Mouse (Mus musculus) heart, postnatal 10 days (tissue): Measurements from ENCODE around the gene Tprg. TPM values are rescaled to one million over a fixed set of nuclear protein-coding genes. Genes with fewer than 3 reads are reported as not detected.
A peak's percentile ranks its signal among the peaks of the same experiment; 100 is the strongest.

Experiments
- DNase-seq, 2 experiments: peaks; one replicate each; pipeline ENCODE4 v3.0.0; 2021
- intact Hi-C: fragments of 180-260 bp; cut with DNase I; formaldehyde crosslinking; loops from one replicate; pipeline ENCODE4 v1.15.1; 2025
- total RNA-seq, 2 experiments: library from RNA; stranded (reverse); gene quantifications; 2 replicates each; pipeline ENCODE4 v1.2.3; 2021

Tprg gene
- total RNA-seq = not detected

GRCm38 (mm10) chr16:25286517-25286916, at the start of gene Tprg:
Tprg (plus strand) TSS chr16:25286817.
- DNase-seq = no peak
- intact Hi-C loops = no loop called here

DNA sequence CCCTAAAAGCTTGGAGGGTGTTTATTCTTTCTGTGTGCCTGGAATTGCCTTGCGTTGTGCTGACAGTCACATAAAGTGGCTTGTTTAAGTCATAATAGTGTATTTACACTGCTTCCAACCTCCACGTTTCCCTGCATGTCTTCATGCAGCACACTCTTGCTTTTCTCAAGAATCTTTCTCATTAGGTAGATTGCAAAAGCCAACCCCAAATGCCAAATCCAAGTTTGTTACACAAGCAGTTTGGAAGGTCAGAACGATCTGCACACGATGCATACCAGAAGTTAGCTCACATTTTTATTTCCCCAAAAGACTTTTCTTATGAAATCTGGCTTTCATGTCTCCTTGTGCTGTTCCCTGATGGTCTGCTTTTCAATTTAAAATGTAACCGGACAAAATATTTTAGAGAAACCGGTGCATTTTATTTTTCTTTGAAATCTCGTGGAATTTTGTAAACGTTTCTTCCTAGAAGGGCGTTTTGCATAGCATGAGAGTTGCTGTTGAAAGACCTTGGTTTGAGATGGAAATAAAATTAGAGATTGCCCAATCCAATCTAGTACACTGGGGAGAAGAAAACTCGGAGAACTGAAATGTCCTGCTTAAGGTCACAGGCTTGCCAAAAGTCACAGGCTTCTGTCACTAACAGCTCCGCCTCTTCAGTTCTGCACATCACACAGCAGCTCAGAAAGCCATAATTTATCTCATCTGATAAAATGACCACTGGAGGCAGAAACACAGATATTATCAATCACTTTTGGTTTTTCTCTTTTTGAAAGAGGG, 48.2 kb upstream of the Tprg start:
- no peak for DNase-seq
- intact Hi-C loops = no loop called here

DNA sequence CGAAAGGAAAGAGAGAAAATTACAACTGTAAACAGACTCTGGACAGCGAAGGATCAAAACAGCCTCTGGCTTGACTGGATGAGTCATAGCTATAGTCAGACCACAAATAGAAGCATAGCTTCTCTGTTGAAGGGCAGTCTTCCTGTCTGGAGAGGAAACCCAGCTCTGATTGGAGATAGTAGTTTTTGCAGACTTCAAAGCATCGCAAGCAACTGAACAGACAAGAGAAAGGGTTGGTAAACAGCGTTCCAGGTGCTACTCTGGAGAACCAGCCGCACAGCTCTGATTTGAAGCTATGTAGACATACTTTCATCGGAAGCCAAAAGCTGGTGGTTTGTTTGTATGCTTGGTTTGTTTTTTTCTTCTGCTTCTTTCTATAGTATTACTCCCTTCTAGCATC, 37.7 kb upstream of the Tprg start:
- DNase-seq = no peak
- intact Hi-C loops = no loop called here

- intact Hi-C loops = no loop called here
- no peak for DNase-seq
These were observed 36.4 kb upstream of the Tprg start for GRCm38 (mm10) chr16:25250129-25250749.

- intact Hi-C loops = no loop called here
- DNase-seq = no peak
These were observed 35.5 kb upstream of the Tprg start for GRCm38 (mm10) chr16:25251080-25251479.

DNA sequence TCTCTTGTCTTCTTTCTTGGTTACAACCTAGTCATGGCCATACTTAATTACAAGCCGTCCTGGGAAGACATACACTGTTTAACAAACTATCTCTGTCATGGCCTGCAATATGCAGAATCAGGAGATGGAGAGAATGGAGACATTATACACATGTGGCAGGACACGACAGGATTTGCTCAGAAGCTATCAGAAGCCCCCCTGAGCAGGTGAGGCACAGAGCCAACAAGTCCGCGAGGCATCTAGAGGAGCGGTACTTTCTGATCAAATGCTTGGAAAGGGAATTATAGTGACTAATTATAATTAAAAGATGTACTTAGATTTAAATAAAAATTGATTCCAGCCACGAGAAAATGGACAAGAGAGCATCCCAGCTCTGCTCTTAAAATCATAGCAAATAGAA, 32.0 kb upstream of the Tprg start:
- DNase-seq = no peak
- intact Hi-C loops = no loop called here

DNA sequence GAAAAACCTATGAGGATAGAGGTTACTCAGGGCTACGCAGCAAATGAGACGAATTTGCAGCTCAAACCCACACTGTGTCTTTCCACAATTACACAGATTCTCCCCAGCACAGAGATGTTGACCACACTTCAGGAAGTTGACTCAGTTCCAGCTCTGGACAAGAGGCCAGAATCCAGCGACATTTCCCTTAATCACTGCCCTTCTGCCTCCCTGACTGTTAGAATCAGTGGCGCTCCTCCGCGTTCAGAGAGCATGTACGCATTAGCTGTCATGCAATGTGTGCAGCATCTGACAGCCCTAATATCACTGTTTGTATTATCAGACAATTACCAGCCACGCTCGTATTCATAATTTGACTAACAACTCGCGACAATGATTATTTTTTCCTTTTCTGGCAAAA, 31.4 kb upstream of the Tprg start:
- DNase-seq = peak; percentile 52 to 54

DNA sequence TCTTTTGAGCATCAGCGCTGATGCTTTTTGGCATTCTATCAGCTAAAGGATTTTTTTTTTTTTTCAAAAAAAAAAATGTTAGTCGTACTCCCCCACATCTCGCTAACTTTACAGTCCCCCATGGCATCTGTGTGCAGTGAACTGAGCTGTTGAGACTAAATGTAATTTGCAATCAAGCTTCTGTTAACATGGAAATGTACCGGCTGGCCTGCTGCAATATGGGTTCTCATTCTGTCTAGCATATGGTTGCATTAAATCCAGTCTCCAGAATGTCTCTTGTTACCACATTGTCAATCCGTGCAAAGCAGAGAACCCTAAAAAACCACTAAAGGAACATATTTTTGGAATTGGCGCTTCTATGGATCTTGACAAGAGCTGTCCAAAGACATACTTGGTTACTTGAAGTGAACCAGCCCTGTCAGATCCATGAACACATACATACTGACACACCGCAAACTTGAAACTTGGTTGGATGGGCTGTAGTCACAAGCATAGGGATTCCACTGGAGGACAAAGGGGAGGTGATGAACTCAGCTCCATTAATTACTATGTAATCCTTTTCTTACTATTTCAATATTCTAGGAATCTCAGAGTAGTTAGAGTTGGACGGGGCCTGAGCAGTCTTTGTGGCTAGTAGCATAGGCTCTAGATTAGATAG, 30.9 kb upstream of the Tprg start:
- no peak for DNase-seq
- intact Hi-C loops = no loop called here

More for the DNA sequence above, 31.4 kb upstream of the Tprg start:
- intact Hi-C loops = no loop called here

DNA sequence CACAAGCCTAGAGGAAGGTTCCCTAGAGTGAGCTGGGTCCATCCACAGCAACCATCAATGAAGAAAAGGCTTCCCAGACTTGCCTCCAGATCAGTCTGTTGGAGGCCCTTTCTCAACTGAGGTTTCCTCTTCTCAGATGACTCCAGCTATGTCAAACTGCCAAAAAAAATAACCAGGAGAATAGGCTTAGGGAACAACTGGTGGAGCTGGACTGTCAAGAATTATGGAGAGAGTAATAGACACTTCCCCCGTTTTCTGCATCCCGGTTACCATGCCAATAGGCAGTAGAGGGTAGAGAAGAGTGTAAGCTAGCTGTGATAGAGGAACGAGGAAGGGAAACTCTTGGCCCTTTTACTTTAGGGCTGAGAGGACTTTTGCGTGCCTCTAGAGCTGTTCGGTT, 24.3 kb upstream of the Tprg start:
- no peak for DNase-seq
- intact Hi-C loops = loop anchor here (5.0 to 10.0 kb wide), 4 partner anchors 180 to 1300 kb away; no protein-coding TSS in a partner anchor

GRCm38 (mm10) chr16:25262965-25263364, 23.7 kb upstream of the Tprg start:
- DNase-seq = peak; percentile 39 to 43
- intact Hi-C loops = loop anchor here (1.0 to 10.0 kb wide), 5 partner anchors 181 to 1301 kb away; no protein-coding TSS in a partner anchor

- intact Hi-C loops = loop anchor here (1.0 to 10.0 kb wide), 5 partner anchors 181 to 1301 kb away; no protein-coding TSS in a partner anchor
- DNase-seq = peak; percentile 83 to 91
These were observed 23.0 kb upstream of the Tprg start for GRCm38 (mm10) chr16:25263520-25264149.

DNA sequence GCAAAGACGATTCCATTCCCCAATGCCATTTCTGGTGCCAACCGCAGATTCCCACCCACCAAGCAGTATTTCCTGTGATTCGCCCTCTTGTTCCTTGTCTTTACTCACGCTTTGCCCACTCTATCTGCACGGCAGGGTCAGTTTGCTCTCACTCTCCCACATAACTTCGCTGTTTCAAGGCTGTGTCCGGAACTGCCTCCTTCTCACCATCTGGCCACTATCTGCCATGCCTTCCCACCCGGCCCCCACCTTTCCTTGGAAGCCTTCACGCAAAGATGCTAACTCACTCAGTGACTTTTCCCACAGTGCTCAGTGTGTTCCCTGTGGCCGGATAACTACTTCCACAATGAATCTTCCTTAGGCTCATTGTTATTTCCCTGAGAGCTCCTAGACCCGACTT, 21.4 kb upstream of the Tprg start:
- intact Hi-C loops = loop anchor here (5.0 to 10.0 kb wide), 2 partner anchors 82 to 360 kb away; no protein-coding TSS in a partner anchor

GRCm38 (mm10) chr16:25268276-25268675, 18.3 kb upstream of the Tprg start:
- no peak for DNase-seq
- intact Hi-C loops = loop anchor here (5.0 to 10.0 kb wide), 2 partner anchors 79 to 363 kb away; no protein-coding TSS in a partner anchor

More for the DNA sequence above, 21.4 kb upstream of the Tprg start:
- DNase-seq = no peak

GRCm38 (mm10) chr16:25282563-25282962, 4.1 kb upstream of the Tprg start:
- intact Hi-C loops = no loop called here
- DNase-seq = no peak

DNA sequence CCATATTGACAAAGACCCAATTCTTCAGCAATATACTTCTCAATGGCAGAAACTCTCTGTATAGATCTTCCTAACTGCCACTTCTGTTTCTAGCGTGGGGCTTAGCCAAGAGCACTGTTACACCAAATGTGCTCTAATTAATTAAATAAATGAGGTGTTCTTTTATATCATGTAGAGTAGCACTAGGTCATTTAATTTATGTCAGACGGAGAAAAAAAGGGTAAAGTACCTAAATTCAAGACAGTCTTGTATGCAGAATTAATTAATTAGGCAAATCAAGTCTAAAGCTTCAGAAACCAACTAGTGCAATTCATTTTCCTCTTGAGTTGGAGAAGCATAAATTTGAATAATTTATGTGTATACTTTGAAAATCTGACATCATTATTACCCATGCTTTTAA, 7.1 kb downstream of the Tprg start:
- intact Hi-C loops = no loop called here
- DNase-seq = no peak

DNA sequence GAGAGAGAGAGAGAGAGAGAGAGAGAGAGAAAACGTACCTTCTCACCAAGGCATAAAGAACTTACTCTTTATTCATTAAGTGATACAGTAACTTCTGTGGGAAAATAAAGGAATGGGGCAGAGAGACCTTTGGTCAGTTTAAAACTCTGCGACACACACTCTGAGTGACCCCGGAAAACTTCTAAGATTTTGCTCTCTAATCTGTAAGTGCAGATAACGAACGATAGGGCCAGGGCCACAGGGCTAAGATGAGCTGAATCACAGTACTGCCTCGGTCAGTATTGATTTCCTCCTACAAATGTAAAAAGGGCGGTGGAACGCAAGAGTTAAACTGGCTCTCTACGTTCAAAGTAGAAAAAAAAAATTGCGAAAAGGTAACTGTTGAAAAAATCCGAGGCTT, 8.9 kb downstream of the Tprg start:
- DNase-seq = no peak
- intact Hi-C loops = no loop called here

DNA sequence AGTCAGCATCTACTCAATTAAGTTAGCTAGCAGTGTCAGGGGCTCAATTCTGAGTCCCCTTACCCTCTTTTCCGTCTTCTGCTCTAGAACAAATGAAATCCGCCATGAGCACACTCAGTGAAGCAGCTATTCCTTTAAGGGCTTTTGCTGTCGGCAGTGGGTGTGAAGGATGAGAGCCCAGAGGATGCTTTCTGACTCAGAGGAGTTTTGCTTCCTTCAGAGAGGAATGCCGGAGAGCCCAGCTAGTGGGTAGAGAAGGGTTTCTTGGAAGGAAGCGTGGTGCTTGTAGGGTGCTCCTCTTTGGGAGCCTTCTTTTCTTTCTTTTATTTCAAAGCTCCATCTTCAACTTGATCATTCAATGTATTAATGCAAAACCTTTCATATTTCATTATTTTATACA, 10.1 kb downstream of the Tprg start:
- DNase-seq = no peak
- intact Hi-C loops = no loop called here

- intact Hi-C loops = no loop called here
- no peak for DNase-seq
These were observed 11.6 kb downstream of the Tprg start for GRCm38 (mm10) chr16:25298204-25298603.

DNA sequence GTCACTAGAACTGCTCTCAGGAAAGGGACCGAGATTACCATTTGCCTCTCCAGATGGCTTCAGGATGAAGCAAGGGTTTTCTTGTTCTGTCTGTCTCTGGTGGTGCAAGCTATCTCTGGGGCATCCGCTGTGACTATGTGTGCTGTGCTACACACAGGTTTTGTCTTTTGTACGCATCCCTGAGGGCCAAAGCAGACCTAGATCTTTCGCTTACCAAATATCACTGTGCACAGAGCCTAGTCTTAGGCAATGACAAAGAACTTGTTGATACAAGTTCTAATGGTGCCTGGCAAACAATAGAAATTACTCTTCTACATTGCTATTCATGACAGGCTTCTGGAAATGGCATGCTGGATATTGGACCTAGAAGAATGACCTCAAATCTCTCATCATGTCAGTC, 16.0 kb downstream of the Tprg start:
- DNase-seq = no peak

GRCm38 (mm10) chr16:25314006-25314405, 27.4 kb downstream of the Tprg start:
- intact Hi-C loops = no loop called here
- DNase-seq = no peak

More for the DNA sequence above, 16.0 kb downstream of the Tprg start:
- intact Hi-C loops = no loop called here

- intact Hi-C loops = no loop called here
- DNase-seq = peak in 1 of 2 experiments; percentile 9
These were observed 28.5 kb downstream of the Tprg start for GRCm38 (mm10) chr16:25315090-25315489.
